Mouse (Mus musculus) liver, embryonic 12.5 days (tissue): ENCODE measurements around the gene Pold4. TPM values are rescaled to one million over a fixed set of nuclear protein-coding genes. Genes with fewer than 3 reads are reported as not detected.

Experiments
- ATAC-seq: fragments of 200-750 bp; cut with Nextera tagmentation; 2 replicates; pipeline ENCODE4 v1.8.0; 2017; ENCODE audit warnings: moderate number of reproducible peaks, mild to moderate bottlenecking, moderate library complexity
- H3K27ac ChIP-seq: fragments of 300-500 bp; sonication (generic); 2 replicates; pipeline ENCODE4 v1.5.1; 2016; ENCODE audit warnings: mild to moderate bottlenecking
- H3K27me3 ChIP-seq: fragments of 300-500 bp; sonication (generic); replicated peaks from 2 replicates; pipeline ENCODE4 v1.6.1; 2016; ENCODE audit warnings: mild to moderate bottlenecking, moderate library complexity
- H3K36me3 ChIP-seq: fragments of 300-500 bp; sonication (generic); 2 replicates; pipeline ENCODE4 v1.6.1; 2016; ENCODE audit warnings: mild to moderate bottlenecking, moderate library complexity
- H3K4me1 ChIP-seq: fragments of 300-500 bp; sonication (generic); 2 replicates; pipeline ENCODE4 v1.6.1; 2016
- H3K4me2 ChIP-seq: fragments of 300-500 bp; sonication (generic); 2 replicates; pipeline ENCODE4 v1.6.1; 2016; ENCODE audit warnings: mild to moderate bottlenecking, moderate library complexity
- H3K4me3 ChIP-seq: fragments of 300-500 bp; sonication (generic); 2 replicates; pipeline ENCODE4 v1.5.1; 2016; ENCODE audit warnings: mild to moderate bottlenecking, moderate library complexity
- H3K9ac ChIP-seq: fragments of 300-500 bp; sonication (generic); 2 replicates; pipeline ENCODE4 v1.6.1; 2016; ENCODE audit warnings: mild to moderate bottlenecking, moderate library complexity
- H3K9me3 ChIP-seq: fragments of 300-500 bp; sonication (generic); replicated peaks from 2 replicates; pipeline ENCODE4 v1.6.1; 2016; ENCODE audit warnings: mild to moderate bottlenecking, moderate library complexity
- WGBS: fragments of 180-500 bp; shearing (Covaris S2); methylation state at CpG from one replicate; pipeline ENCODE4 v1.1.7; 2016; ENCODE audit not compliant: insufficient replicate concordance; 5-methylcytosine and 5-hydroxymethylcytosine counted together
- polyA plus RNA-seq: library from polyadenylated mRNA; unstranded; fragments of >200 nt; fragmentation: Nextera tagmentation; extraction: Ambion mirVana; gene quantifications from 2 replicates; pipeline ENCODE4 v1.2.1, GENCODE M21; 2016

The Pold4 gene
- polyA plus RNA-seq: 12.8 and 13.2 TPM in 2 replicates

DNA sequence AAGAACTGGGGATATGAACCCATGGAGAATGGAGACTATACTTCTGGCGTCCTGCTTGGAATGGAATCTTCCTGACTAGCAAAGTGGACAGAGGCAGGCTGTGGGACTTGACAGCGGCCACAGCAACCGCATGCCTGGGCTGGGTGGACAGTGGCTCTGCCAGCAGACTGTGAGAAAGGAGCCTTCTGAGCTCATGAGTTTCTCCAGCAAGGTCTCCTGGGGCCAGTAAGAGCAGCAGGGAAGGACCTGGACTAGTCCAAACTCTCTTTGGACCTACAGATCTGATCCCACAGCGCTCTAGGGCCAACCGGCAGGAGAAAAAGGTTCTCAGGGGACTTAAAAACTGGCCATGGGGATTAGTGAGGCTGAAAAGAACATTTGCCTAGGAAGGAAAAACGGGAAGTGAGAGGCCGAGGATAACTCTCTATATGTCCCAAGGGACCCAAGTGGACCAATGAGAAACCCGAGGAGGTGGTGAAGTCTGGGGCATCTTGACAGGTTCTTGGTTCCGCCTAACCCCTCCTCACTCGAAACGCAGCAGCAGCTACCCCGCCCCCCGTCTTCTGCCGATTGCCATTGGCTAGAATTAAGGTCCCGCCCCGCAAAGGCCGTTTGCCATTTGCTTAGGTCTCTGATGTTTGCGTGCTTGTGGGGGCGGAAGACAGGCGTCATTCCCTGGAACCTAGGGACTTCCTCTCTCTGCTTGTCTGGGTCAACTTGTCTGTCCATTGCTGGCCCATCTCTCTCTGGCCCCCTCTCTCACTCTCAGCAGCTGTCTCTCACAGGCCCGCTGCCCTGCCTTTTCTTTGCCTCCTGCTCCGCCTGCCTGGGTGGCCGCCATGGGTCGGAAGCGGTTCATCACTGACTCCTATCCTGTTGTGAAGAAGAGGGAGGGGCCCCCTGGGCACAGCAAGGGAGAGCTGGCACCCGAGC, at the start of gene Pold4:
Gene Pold4, plus strand, starts transcription at position 647 of the 933 bp plus-strand sequence.
- peak within 1 kb of the TSS; percentile 76 for H3K9ac ChIP-seq
- peak; percentile 90 for ATAC-seq

DNA sequence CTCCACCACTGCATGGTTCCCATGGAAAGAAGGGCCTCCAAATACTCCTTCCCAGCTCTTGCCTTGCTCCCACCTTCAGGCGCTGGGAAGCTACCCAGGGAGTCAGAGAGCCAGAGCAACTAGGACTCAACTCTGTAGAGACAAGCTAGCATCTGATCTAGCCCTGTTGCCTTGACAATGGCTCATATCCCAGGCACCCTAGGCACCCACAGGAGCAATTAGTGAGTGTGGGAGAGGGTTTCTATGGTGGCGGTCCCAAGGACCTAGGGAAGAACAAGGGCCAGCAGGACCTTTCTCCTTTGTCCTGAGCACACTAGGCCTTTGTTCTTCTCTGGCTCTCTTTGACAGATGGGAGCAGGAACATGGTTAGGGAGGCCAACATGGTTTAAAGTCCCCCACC, 48.0 kb upstream of the Pold4 start:
- H3K4me2 ChIP-seq: no peak overlapping the region
- no peak for ATAC-seq
- WGBS: 64% methylated on average over 2 of the region's 2 CpGs

More for the DNA sequence above, at the start of gene Pold4:
- H3K27ac ChIP-seq: peak within 1 kb of the TSS; percentile 82
- peaks cover 51% of the 10 kb centered on the region for H3K4me1 ChIP-seq
- H3K4me3 ChIP-seq: peak within 1 kb of the TSS; percentile 70
- peaks cover 37% of the 10 kb centered on the region for H3K27me3 ChIP-seq
- H3K9me3 ChIP-seq: no peaks in the 10 kb centered on the region
- H3K36me3 ChIP-seq: no peaks in the 10 kb centered on the region
- H3K4me2 ChIP-seq: peak within 1 kb of the TSS; percentile 89
- 12% methylated on average over 26 of the region's 26 CpGs for WGBS

DNA sequence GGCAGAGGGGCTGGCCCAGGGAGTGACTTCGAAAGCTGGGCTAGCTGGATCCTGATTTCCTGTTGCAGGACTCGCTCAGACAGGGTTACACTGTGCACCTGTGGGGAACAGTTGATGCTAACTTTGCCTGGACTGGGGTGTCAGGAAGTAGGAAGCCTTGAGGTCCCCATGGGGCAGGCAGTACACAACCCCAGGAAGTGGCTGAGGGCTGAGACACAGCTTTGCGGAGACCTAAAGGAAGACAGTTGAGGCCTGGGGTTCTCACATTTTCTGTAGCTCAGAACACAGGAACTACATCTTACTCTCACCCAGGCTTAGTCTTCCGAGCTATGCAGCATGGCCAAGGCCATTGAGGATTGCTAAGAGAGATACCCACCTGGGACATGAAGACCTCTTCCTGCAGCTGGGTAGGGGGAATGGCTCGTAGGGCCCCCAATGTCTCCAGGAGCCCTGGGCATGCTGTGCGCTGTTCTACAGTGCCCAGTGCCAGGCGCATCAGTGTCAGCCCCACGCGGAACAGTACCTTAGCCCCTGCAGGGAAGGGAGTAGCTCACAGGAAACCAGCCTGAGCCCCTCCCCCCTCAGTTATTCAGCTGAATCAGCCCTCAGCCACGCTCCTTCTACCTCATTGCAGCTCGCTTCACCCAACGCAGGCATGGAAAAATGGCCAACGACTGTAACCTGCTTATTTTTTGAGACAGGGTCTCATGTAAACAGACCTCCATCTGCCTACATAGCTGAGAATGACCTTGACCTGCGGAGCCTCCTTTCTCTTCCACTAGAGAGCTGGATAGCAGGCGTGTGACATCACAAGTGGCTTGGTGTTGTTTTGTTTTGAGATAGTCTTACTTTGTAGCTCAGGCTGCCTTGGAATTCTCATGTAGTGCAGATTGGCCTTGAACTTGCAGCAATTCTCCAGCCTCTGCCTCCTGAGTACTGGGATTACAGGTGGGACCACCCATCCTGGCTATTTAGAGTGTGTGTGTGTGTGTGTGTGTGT, 46.4 kb upstream of the Pold4 start:
- H3K27ac ChIP-seq: peak overlapping the region; percentile 61
- no peaks in the 10 kb centered on the region for H3K36me3 ChIP-seq
- no peak overlapping the region for H3K4me3 ChIP-seq
- H3K4me2 ChIP-seq: peak overlapping the region; percentile 20
- no peaks in the 10 kb centered on the region for H3K9me3 ChIP-seq
- no peak overlapping the region for H3K9ac ChIP-seq
- ATAC-seq: peak; percentile 33; the same call in 1 of the 2 replicates
- WGBS: 33% methylated on average over 15 of the region's 15 CpGs
- no peaks in the 10 kb centered on the region for H3K27me3 ChIP-seq
- peaks cover 30% of the 10 kb centered on the region for H3K4me1 ChIP-seq

More for the DNA sequence above, 48.0 kb upstream of the Pold4 start:
- Histone ChIP-seq H3K9ac (no peak overlapping the region), H3K36me3 (no peaks in the 10 kb centered on the region), H3K27me3 (no peaks in the 10 kb centered on the region), H3K9me3 (no peaks in the 10 kb centered on the region), H3K27ac (no peak overlapping the region), H3K4me3 (no peak overlapping the region), H3K4me1 (peaks cover 28% of the 10 kb centered on the region)

DNA sequence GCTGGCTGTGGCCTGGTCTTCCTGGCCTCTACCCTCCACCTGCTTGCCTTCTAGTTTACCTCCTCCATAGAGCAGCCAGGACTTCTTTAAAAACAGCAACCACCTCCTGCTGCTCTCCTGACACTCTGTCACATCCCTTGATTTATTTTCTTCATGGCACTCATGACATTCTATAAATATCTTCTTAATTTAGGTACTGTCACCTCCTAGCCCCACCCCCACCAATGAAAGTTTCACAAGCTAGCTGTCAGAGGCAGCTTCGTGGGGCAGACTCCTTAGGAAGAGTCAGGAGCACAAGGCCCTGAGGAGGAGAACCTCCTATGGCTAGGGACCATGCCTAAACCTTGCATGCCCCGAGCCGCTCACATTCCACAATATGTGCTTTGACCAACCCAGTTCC, 44.4 kb upstream of the Pold4 start:
- Histone ChIP-seq H3K4me3 (no peak overlapping the region), H3K4me2 (no peak overlapping the region), H3K27me3 (no peaks in the 10 kb centered on the region), H3K27ac (no peak overlapping the region), H3K36me3 (no peaks in the 10 kb centered on the region), H3K4me1 (peaks cover 38% of the 10 kb centered on the region), H3K9ac (no peak overlapping the region), H3K9me3 (no peaks in the 10 kb centered on the region)
- WGBS: 79% methylated on average over 3 of the region's 3 CpGs
- no peak for ATAC-seq

DNA sequence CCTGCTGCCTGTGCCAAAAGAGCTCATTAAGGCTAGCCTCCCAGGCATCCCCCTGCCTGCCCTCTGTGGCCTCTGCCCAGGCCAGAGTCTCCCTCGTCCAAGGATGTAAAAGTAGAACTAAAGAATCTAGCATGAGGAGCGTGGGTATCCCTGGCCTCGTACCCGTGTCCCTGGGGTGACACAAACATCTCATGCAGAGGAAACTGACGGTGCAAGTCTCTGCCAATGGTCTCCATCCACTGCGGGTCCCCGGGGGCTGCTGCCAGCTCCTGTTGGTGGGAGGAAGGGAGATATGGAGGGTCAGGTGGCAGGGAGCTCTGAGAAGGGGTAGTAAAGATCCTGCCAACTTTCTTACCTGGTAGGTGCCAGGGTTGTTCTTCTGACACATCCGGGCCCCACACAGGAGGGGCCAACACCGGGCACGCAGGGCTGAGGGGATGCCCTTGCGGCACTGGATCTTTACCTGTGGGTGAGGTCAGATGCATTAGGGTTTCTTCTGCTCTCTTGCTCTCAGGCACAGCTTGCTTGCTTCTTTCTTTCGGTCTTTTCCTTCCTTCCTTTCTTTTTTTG, 42.6 kb upstream of the Pold4 start:
- Histone ChIP-seq H3K4me2 (no peak overlapping the region), H3K4me1 (peaks cover 50% of the 10 kb centered on the region), H3K9ac (no peak overlapping the region), H3K27me3 (no peaks in the 10 kb centered on the region), H3K9me3 (no peaks in the 10 kb centered on the region), H3K4me3 (no peak overlapping the region), H3K27ac (no peak overlapping the region), H3K36me3 (peaks cover 12% of the 10 kb centered on the region)
- WGBS: 73% methylated on average over 12 of the region's 12 CpGs
- no peak for ATAC-seq

DNA sequence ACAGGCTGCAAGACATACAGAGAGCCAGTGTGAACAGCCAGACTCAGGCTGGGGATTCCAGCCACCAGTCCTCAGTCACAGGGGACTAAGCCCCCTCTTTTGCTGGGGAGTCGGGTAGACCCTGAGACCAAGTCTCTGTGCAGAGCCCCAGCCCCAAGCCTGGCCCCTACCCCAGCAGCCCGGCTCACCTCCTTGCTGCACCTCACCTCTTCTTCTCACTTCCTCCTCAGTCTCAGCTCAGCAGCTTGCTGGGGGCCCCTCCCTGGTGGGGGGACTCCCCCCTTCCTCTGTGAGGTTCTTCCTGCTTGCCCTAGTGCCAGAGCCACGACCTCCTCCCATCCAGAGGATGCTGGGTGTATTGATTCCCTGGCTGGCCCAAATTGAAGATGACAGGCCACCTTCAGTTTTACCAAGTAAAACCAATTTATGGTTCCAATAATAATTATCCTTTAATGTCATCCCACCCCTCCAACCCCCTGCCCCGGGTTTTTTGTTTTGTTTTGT, 40.8 kb upstream of the Pold4 start, which contains the start of gene Tbc1d10c:
Gene Tbc1d10c, minus strand, starts transcription at position 454 of the 504 bp plus-strand sequence.
- H3K36me3 ChIP-seq: peaks cover 30% of the 10 kb centered on the region
- H3K4me1 ChIP-seq: peaks cover 51% of the 10 kb centered on the region
- WGBS: 23% methylated on average over 4 of the region's 4 CpGs
- no peaks in the 10 kb centered on the region for H3K27me3 ChIP-seq
- no peaks in the 10 kb centered on the region for H3K9me3 ChIP-seq
- ATAC-seq: no peak
- H3K4me3 ChIP-seq: peak within 1 kb of the TSS; percentile 93
- H3K27ac ChIP-seq: peak within 1 kb of the TSS; percentile 91
- H3K4me2 ChIP-seq: peak within 1 kb of the TSS; percentile 89
- peak within 1 kb of the TSS; percentile 97 for H3K9ac ChIP-seq

DNA sequence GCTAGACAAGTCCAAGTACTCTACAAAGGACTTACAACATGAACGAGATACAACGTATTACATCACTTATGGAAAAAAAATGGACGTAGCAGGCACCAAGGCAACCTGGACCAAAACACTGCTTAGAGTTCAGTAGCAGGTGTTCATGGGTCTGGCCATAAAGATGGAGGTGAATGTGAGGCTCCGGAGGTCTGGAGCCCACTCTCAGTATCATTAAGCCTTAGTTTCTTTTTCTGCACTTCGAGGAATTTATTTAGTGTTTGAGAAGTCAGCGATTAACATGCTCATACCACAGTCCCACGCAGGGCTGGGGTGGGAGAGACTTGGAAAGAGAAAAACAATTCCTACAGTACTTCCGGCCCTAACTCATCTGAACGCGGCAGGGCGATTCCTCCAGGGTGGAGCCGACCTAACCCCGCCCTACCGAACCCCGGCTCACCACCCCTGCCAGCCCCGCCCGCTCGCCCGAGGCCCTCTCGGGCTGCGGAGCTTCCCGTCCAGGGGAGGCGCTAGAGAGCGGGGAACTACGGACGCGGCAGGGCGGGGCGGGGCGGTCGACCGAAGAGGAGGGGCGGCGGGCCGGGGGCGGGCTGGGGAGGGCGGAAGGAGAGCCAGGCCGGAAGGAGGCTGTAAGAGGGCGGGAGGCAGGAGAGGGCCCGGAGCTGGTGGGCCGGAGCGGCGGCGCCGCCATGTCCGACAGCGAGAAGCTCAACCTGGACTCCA, 40.0 kb upstream of the Pold4 start, which contains the start of gene Ppp1ca:
Gene Ppp1ca, plus strand, starts transcription at position 538 of the 723 bp plus-strand sequence.
- H3K36me3 ChIP-seq: peaks cover 38% of the 10 kb centered on the region
- no peaks in the 10 kb centered on the region for H3K27me3 ChIP-seq
- peak within 1 kb of the TSS; percentile 89 for H3K4me2 ChIP-seq
- H3K4me3 ChIP-seq: peak within 1 kb of the TSS; percentile 93
- peak within 1 kb of the TSS; percentile 97 for H3K9ac ChIP-seq
- H3K4me1 ChIP-seq: peaks cover 56% of the 10 kb centered on the region
- peak; percentile 93 for ATAC-seq
- WGBS: 6% methylated on average over 39 of the region's 47 CpGs
- H3K27ac ChIP-seq: peak within 1 kb of the TSS; percentile 91
- H3K9me3 ChIP-seq: no peaks in the 10 kb centered on the region

DNA sequence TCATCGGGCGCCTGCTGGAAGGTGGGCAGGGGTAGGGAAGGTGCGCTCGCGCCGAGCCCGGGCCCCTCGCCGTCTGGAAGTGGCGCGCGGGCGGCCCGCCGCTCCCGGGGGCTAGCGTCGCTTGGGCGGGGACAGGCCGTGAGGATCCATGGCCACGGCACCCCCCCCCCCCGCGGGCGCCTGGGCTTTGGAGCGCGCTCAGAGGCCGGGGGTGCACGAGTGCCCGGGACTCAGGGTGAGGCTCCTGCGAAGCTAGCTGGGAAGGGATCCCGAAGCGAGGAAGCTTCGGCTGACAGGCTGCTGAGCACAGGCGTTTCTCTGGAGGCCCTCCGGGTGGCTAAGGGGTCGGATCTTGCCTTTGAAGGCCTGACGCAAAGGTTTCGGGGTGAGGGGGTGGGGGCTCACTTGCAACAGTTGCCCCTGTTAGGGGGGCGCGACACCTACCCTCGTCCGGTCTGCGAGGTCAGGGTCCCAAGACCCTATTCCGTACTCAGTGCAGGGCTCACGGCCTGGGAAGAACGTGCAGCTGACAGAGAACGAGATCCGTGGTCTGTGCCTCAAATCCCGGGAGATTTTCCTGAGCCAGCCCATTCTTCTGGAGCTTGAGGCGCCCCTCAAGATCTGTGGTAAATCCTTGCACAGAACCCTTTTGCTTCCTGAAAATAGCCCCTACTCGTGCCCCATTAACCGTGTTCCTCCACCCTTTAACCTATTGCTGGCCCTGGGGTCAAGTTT, 39.3 kb upstream of the Pold4 start:
- peaks cover 64% of the 10 kb centered on the region for H3K4me1 ChIP-seq
- H3K4me3 ChIP-seq: peak overlapping the region; percentile 93
- H3K27ac ChIP-seq: peak overlapping the region; percentile 91
- peak overlapping the region; percentile 89 for H3K4me2 ChIP-seq
- WGBS: under 1% methylated on average over 46 of the region's 52 CpGs
- H3K9ac ChIP-seq: peak overlapping the region; percentile 97
- peaks cover 45% of the 10 kb centered on the region for H3K36me3 ChIP-seq
- H3K27me3 ChIP-seq: no peaks in the 10 kb centered on the region
- peak; percentile 58 for ATAC-seq
- no peaks in the 10 kb centered on the region for H3K9me3 ChIP-seq

DNA sequence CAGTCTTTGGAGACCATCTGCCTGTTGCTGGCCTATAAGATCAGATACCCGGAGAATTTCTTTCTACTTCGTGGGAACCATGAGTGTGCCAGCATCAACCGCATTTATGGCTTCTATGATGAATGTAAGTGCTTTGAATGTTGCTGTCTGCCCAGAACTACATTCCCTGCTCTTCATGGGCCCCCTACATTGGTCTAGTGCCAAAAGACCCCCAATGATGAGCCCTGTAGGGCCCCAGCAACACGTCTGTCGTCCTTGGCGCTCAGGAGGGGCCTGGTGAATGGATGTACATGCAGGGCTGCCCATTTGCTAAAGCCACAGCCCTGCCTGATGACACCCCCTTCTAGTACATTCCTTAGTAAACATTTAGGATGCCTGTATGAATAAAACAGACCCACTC, 38.6 kb upstream of the Pold4 start:
- Histone ChIP-seq H3K4me1 (peaks cover 68% of the 10 kb centered on the region), H3K9me3 (no peaks in the 10 kb centered on the region), H3K4me2 (peak overlapping the region; percentile 89), H3K27me3 (no peaks in the 10 kb centered on the region), H3K36me3 (peaks cover 52% of the 10 kb centered on the region), H3K4me3 (peak overlapping the region; percentile 93), H3K27ac (peak overlapping the region; percentile 91), H3K9ac (peak overlapping the region; percentile 97)
- 50% methylated on average over 6 of the region's 6 CpGs for WGBS
- ATAC-seq: no peak

DNA sequence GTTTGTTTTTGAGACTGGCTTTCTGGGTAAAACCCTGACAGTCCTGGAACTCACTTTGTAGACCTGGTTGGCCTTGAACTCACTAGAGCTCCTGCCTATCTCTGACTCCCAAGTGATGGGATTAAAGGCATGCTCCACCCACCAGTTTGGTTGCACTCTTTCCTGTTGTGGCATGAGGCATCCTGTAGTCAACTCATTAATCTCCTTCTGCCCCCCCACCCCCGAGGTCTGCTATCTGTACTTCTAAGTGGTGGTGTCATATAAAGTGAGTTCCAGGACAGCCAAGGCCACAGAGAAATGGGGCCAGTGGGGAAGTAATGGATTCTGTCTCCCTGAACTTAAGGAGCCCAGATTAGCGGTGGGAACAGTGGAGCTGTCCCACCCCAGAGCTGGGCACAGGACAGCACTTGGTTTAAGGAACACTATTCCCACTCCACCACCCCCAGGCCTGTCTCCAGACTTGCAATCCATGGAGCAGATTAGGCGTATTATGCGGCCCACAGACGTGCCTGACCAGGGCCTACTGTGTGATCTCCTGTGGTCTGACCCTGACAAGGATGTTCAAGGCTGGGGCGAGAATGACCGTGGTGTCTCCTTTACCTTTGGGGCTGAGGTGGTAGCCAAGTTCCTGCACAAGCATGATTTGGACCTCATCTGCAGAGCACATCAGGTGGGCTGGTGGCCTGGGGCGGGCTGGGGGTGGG, 37.5 kb upstream of the Pold4 start:
- peaks cover 75% of the 10 kb centered on the region for H3K4me1 ChIP-seq
- peak overlapping the region; percentile 91 for H3K27ac ChIP-seq
- H3K27me3 ChIP-seq: no peaks in the 10 kb centered on the region
- H3K4me2 ChIP-seq: peak overlapping the region; percentile 89
- ATAC-seq: no peak
- H3K9ac ChIP-seq: 0 out of 2 replicates have a peak overlapping the region, but pooled peaks have one; percentile 12
- peak overlapping the region; percentile 93; the same call in 1 of the 2 replicates for H3K4me3 ChIP-seq
- no peaks in the 10 kb centered on the region for H3K9me3 ChIP-seq
- 76% methylated on average over 8 of the region's 8 CpGs for WGBS
- peaks cover 63% of the 10 kb centered on the region for H3K36me3 ChIP-seq
